Comparison of ENCODE assay signal across 10 mouse cellular contexts in the genomic region with DNA sequence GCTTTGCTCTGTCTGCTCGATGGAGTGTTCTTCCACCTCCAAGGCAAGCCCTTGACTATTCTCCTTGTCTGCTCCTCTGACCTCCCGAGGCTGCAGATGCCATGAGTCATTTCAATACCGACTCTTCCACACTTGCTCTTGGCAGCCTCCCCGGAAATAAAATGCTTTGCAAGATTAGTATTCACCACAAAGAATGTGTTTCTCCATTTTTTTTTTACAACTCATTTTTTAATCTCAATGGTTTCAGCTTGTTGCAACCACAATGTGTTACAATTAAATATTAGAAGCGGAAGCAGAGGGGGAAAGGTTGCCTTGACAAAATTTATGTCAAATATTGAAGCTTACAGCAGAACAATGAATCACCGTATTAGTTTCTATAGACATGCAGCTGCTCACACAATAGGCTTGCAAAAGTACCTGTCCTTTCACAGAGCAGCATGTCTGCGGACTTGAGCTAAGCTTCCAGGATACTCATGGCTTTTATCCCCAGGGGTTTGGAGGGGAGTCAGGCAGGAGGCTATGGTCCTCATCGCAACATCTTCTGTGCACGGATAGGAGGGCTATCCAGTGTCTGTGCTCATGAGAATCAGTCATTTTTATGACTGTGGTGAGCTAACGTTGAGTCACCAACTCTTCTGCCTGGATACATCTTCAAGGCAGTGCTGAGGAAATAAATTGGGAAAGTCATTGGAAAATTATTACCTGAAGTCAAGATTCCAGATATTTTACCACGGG.
DNase-seq lines count a peak whose midpoint lies in the region; ATAC-seq and TF ChIP-seq lines count a peak whose summit lies in the region.
"Had no signal": no experiment of that assay in that cellular context is flagged by ENCODE, and none has a peak within 500 bp of the region (broad histone marks: within the 10 kb centered on the region; RNA-seq: fewer than 3 reads in every experiment).

No protein-coding gene starts in this region.

- H3K36me3 ChIP-seq in hindbrain, postnatal 0 days (ENCODE audit: insufficient read depth, low read length), result no peaks in the 10 kb centered on the region
- no peaks in the 10 kb centered on the region for H3K36me3 ChIP-seq in hindbrain, embryonic 10.5 days
- no peaks in the 10 kb centered on the region for H3K36me3 ChIP-seq in limb, embryonic 14.5 days (ENCODE audit: control insufficient read depth, insufficient read depth, low read length)
- H3K36me3 ChIP-seq in forebrain, embryonic 12.5 days (replicated peaks), result no peaks in the 10 kb centered on the region
- H3K36me3 ChIP-seq: liver, embryonic 15.5 days had no signal

- H3K27me3 ChIP-seq in hindbrain, postnatal 0 days (ENCODE audit: insufficient read depth, low read length), result no peaks in the 10 kb centered on the region
- H3K27me3 ChIP-seq in hindbrain, embryonic 10.5 days (ENCODE audit: insufficient read depth, poor library complexity, severe bottlenecking), result no peaks in the 10 kb centered on the region
- H3K27me3 ChIP-seq in limb, embryonic 14.5 days (ENCODE audit: control insufficient read depth, insufficient read depth, low read length), result no peaks in the 10 kb centered on the region
- no peaks in the 10 kb centered on the region for H3K27me3 ChIP-seq in forebrain, embryonic 12.5 days
- H3K27me3 ChIP-seq: liver, embryonic 15.5 days had no signal

- ATAC-seq in hindbrain, postnatal 0 days, result no peak
- ATAC-seq in limb, embryonic 14.5 days (ENCODE audit: low FRiP score, low read depth), result 0 out of 2 replicates have a peak, but pooled peaks have one; percentile 15
- no peak for ATAC-seq in forebrain, embryonic 12.5 days (ENCODE audit: low FRiP score)

- DNase-seq in hindbrain, postnatal 0 days (ENCODE audit: low spot score), result peak; percentile 21
- no peak for DNase-seq in hindbrain, embryonic 10.5 days (ENCODE audit: low spot score)
- DNase-seq in CD4-positive helper T cell, adult 2 months (ENCODE audit: low read depth, low spot score), result peak; percentile 24
- DNase-seq in adrenal gland, postnatal 36 days, result peak; percentile 75 to 77
- no peak for DNase-seq in limb, embryonic 14.5 days (ENCODE audit: low spot score)
- DNase-seq in spleen, postnatal 4 days (ENCODE audit: low spot score in 2 of 2), result no peak
- DNase-seq in cerebellum, adult 9-10 months, result no peak
- DNase-seq: cerebellum, adult 8-10 months had no signal

- no peak overlapping the region for H3K4me2 ChIP-seq in hindbrain, postnatal 0 days (ENCODE audit: low read depth, low read length)
- no peak overlapping the region for H3K4me2 ChIP-seq in limb, embryonic 14.5 days (replicated peaks; ENCODE audit: low read depth, low read length, severe bottlenecking)
- H3K4me2 ChIP-seq in forebrain, embryonic 12.5 days, result no peak overlapping the region
- H3K4me2 ChIP-seq: liver, embryonic 15.5 days had no signal

- no peak overlapping the region for H3K4me3 ChIP-seq in hindbrain, postnatal 0 days (ENCODE audit: low read length)
- H3K4me3 ChIP-seq in hindbrain, embryonic 10.5 days, result no peak overlapping the region
- no peak overlapping the region for H3K4me3 ChIP-seq in limb, embryonic 14.5 days (replicated peaks; ENCODE audit: low read length)
- H3K4me3 ChIP-seq in forebrain, embryonic 12.5 days (replicated peaks), result no peak overlapping the region
- H3K4me3 ChIP-seq: liver, embryonic 15.5 days had no signal

- no peak for TF ChIP-seq POLR2A in limb, embryonic 14.5 days (IDR thresholded peaks at IDR 0.05; ENCODE audit: borderline replicate concordance, extremely low read depth, insufficient read depth, insufficient read length)

- no peak for TF ChIP-seq CTCF in hindbrain, postnatal 0 days (IDR thresholded peaks at IDR 0.05; ENCODE audit: low read depth)

- no peaks in the 10 kb centered on the region for H3K9me3 ChIP-seq in hindbrain, postnatal 0 days (ENCODE audit: low read length)
- no peaks in the 10 kb centered on the region for H3K9me3 ChIP-seq in hindbrain, embryonic 10.5 days
- H3K9me3 ChIP-seq in limb, embryonic 14.5 days (ENCODE audit: control insufficient read depth, low read length), result no peaks in the 10 kb centered on the region
- H3K9me3 ChIP-seq in forebrain, embryonic 12.5 days, result no peaks in the 10 kb centered on the region
- H3K9me3 ChIP-seq: liver, embryonic 15.5 days had no signal

- no peak overlapping the region for H3K9ac ChIP-seq in hindbrain, postnatal 0 days (replicated peaks; ENCODE audit: low read length)
- H3K9ac ChIP-seq in limb, embryonic 14.5 days (ENCODE audit: low read depth, low read length, severe bottlenecking), result no peak overlapping the region
- H3K9ac ChIP-seq in forebrain, embryonic 12.5 days, result no peak overlapping the region
- H3K9ac ChIP-seq: liver, embryonic 15.5 days had no signal

- 0 out of 2 replicates have a peak overlapping the region, but pooled peaks have one; percentile 26 for H3K27ac ChIP-seq in hindbrain, postnatal 0 days
- H3K27ac ChIP-seq in hindbrain, embryonic 10.5 days, result no peak overlapping the region
- no peak overlapping the region for H3K27ac ChIP-seq in limb, embryonic 14.5 days (replicated peaks; ENCODE audit: low read depth, low read length)
- no peak overlapping the region for H3K27ac ChIP-seq in forebrain, embryonic 12.5 days
- H3K27ac ChIP-seq: liver, embryonic 15.5 days had no signal

- 60% methylated on average over 11 of the region's 11 CpGs for WGBS in hindbrain, postnatal 0 days
- 83% methylated on average over 11 of the region's 11 CpGs for WGBS in hindbrain, embryonic 10.5 days
- WGBS in limb, embryonic 14.5 days, result 62% methylated on average over 11 of the region's 11 CpGs
- WGBS in forebrain, embryonic 12.5 days, result 79% methylated on average over 11 of the region's 11 CpGs

- no peaks in the 10 kb centered on the region; the same call in 1 of the 2 replicates for H3K4me1 ChIP-seq in hindbrain, postnatal 0 days (ENCODE audit: insufficient read depth, low read length)
- H3K4me1 ChIP-seq in hindbrain, embryonic 10.5 days (replicated peaks), result peaks cover 12% of the 10 kb centered on the region
- H3K4me1 ChIP-seq in limb, embryonic 14.5 days (ENCODE audit: control insufficient read depth, insufficient read depth, low read length), result no peaks in the 10 kb centered on the region
- H3K4me1 ChIP-seq in forebrain, embryonic 12.5 days, result peaks cover 5% of the 10 kb centered on the region; the same call in 1 of the 2 replicates
- H3K4me1 ChIP-seq: liver, embryonic 15.5 days had no signal

Comparison
In these comparisons a context has a peak if more than half of its experiments do, and no peak if none do; other contexts are left out.
1. DNase-seq: peak in hindbrain, postnatal 0 days (single experiment), CD4-positive helper T cell, adult 2 months (single experiment) and adrenal gland, postnatal 36 days (2 of 2); none in hindbrain, embryonic 10.5 days (single experiment), limb, embryonic 14.5 days (single experiment), spleen, postnatal 4 days (0 of 2) and cerebellum, adult 9-10 months (single experiment).